Mouse (Mus musculus): ENCODE data around the gene Olfr167. TPM values are rescaled to one million over a fixed set of nuclear protein-coding genes. Genes with fewer than 3 reads are reported as not detected.
"Not testable (repeated sequence)": the region's sequence is repeated elsewhere in the genome, so short reads cannot be mapped to it uniquely, and the experiment has no call there.

The Olfr167 gene
- not detected for polyA plus RNA-seq (2017; shearing (Covaris generic))

DNA sequence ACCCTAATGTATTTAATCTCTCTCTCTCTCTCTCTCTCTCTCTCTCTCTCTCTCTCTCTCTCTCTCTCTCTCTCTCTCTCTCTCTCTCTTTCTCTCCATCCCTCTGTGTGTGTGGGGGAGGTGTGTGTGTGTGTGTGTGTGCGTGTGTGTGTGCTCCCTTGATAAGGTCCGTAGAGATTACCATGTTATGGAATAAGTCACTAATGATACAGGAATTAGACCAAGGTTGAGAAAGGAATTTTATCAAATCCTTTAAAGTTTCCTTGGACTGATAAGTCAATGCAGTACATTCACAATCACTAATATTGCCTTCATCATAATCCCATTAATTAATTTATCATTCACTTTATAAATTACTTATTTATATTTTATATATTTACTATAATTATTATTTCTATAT, at the start of gene Olfr167:
Gene Olfr167, minus strand, starts transcription at position 101 of the 400 bp plus-strand sequence.
- ATAC-seq: no peak

- ATAC-seq: not testable (repeated sequence)
Measured at GRCm38 (mm10) chr16:19571709-19572108, 49.6 kb upstream of the Olfr167 start, which contains the start of gene Olfr169. Gene Olfr169 (minus strand): TSS chr16:19571809.

GRCm38 (mm10) chr16:19553429-19553828, 31.4 kb upstream of the Olfr167 start:
- ATAC-seq: not testable (repeated sequence)

GRCm38 (mm10) chr16:19552246-19552645, 30.2 kb upstream of the Olfr167 start:
- ATAC-seq: not testable (repeated sequence)

GRCm38 (mm10) chr16:19535455-19535854, 13.4 kb upstream of the Olfr167 start, which contains the start of gene Olfr168:
Gene Olfr168 (minus strand): TSS chr16:19535555.
- no peak for ATAC-seq

- no peak for ATAC-seq
Measured at GRCm38 (mm10) chr16:19483394-19483793, 38.7 kb downstream of the Olfr167 start, which contains the start of gene Olfr166. Gene Olfr166 (plus strand): TSS chr16:19483694.

GRCm38 (mm10) chr16:19464365-19464764, 57.7 kb downstream of the Olfr167 start:
- ATAC-seq: no peak

Other genes with a start within 250 kb of the Olfr167 start
- gene Olfr164, start 208.2 kb downstream of the Olfr167 start, polyA plus RNA-seq (2017; shearing (Covaris generic)): not detected
- gene Olfr165, start 99.1 kb downstream of the Olfr167 start, polyA plus RNA-seq (2017; shearing (Covaris generic)): not detected
- gene Olfr166, start 38.6 kb downstream of the Olfr167 start, polyA plus RNA-seq (2017; shearing (Covaris generic)): not detected
- gene Olfr168, start 13.3 kb upstream of the Olfr167 start, polyA plus RNA-seq (2017; shearing (Covaris generic)): not detected
- not detected for gene Olfr169, start 49.5 kb upstream of the Olfr167 start, polyA plus RNA-seq (2017; shearing (Covaris generic))
- not detected for gene Olfr170, start 89.6 kb upstream of the Olfr167 start, polyA plus RNA-seq (2017; shearing (Covaris generic))
- not detected for gene Olfr171, start 107.7 kb upstream of the Olfr167 start, polyA plus RNA-seq (2017; shearing (Covaris generic))
- gene Lamp3, start 184.1 kb upstream of the Olfr167 start, polyA plus RNA-seq (2017; shearing (Covaris generic)): under 1 TPM; 0.17 to 0.29 TPM
- 10 to 100 TPM; 12.2 to 17.2 TPM for gene B3gnt5, start 237.9 kb upstream of the Olfr167 start, polyA plus RNA-seq (2017; shearing (Covaris generic))

All from CD4-positive, CD25-positive, alpha-beta regulatory T cell, adult 4 months (primary cell).